Mouse (Mus musculus): ENCODE data around the gene Rora. TPM values are rescaled to one million over a fixed set of nuclear protein-coding genes. Genes with fewer than 3 reads are reported as not detected.
A peak's percentile ranks its signal among the peaks of the same experiment; 100 is the strongest.

The Rora gene
- polyA plus RNA-seq, 1 experiment = 10.7 TPM

DNA sequence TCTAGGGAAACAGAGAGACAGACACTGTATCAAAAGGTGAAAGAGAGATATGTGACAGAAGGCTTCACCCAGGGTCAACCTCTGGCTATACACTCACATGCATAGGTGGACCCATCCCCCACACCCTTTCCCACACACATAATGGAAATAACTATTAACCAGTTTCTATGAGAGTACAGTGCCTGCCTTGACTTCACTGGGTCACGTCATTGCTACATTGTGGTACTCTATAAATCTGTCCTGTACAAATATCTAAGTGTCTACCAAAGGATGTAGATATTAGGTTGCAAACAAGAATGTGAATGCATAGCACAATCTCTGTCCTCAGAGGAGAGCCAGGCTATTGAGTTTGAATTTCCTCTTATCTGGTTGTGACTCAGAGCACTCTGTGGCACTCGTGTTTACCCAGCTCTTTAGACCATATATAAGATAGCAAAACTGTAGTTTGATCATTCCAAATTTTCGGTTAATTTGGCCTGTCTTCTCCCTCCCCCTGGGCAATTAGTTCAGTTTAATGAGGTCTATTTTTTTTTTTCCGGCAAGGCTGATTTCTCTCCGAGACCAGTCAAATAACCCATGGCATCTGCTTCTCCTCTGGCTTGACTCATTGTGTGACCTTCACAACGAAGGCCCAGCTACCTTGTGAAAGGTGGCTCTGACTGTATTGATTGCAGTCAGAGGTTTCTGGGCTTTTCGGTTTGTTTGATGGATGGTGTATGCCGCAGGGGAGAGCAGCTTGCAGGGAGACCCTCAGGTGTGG lies 502.4 kb downstream of the Rora start:
- peaks cover 4% of the 10 kb centered on the region for H3K4me1 ChIP-seq (ENCODE audit: control insufficient read depth, insufficient read depth, insufficient read length, low read length)
- H3K27ac ChIP-seq (replicated peaks; ENCODE audit: low read depth, low read length) = no peak overlapping the region
- H3K4me3 ChIP-seq (ENCODE audit: insufficient read depth, low read depth, low read length) = no peak overlapping the region

DNA sequence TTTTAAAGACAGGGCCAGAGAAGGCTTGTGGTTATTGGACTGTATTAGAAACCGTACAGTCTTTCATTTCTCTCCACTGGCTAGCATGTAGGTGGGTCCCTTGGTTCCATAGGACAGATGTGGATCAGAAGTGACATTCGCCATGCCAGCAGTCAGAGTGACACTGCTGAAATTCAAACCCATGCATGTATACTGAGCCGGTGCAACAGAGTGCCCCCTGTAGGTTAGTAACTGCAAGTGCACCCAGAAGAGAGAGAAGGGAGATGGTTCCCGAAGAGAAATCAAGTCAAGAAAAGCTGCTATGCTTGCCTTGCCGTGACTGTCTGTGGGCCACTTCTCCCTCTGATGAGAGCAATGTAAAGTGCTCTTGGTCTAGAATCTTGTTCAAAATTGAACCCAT lies 507.2 kb downstream of the Rora start:
- Histone ChIP-seq H3K4me1 (ENCODE audit: control insufficient read depth, insufficient read depth, insufficient read length, low read length) (peaks cover 3% of the 10 kb centered on the region), H3K4me3 (ENCODE audit: insufficient read depth, low read depth, low read length) (no peak overlapping the region), H3K27ac (replicated peaks; ENCODE audit: low read depth, low read length) (no peak overlapping the region)

DNA sequence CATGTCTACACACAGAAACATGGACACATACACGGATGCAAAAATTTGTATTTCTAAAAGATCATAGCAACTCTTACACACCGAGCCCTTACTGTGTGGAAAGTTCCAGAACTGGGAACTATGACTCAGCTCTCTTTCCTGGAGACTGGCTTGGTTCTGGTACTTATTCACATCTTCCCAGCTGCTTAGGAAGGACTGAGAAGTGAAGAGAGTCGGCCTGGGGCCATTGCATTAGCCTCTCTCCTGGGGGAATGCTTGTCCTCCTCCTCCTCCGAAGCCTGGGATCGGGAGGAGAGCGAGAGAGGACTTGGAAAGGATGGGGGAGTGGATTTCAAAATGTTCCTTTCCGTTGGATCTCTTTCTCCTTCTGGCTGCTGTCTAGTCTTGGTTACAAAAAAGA lies 511.1 kb downstream of the Rora start:
- H3K27ac ChIP-seq (replicated peaks; ENCODE audit: low read depth, low read length) = peak overlapping the region; percentile 34; the same call in 1 of the 2 replicates
- no peak overlapping the region for H3K4me3 ChIP-seq (ENCODE audit: insufficient read depth, low read depth, low read length)
- peaks cover 4% of the 10 kb centered on the region for H3K4me1 ChIP-seq (ENCODE audit: control insufficient read depth, insufficient read depth, insufficient read length, low read length)

DNA sequence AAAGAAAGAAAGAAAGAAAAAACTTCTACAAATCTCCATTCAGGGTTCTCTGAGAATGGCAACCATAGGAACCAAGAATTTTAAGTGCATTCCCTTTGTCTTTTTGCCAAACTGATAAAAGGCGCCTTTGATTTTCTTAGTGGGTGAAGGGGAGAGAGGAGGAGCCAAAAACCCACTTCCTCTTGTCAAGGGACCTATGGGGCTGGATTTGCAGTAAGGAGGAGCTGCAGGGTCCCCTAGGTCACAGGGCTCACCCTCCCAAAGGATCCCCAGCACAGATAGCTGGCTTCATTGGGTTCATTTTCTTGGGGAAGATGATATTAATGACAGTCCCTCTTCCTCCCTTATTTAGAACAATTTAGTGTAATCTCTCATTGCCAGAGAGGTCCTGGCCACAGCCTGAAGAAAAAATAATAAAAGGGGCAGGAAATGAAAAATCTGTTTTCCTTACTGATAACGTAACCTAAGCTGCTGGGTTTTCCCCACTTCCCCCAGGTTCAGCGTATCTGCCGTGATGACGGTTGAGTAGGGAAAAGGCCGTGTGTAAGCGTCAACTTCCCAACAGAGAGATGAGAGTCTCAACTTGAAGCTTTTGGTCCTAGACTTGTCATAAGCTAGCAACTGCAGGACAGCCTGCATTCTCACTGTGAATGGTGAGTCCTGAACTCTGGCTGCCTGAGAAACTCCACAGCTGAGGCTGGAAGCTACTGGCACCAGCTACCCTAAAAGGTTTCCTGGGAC lies 511.7 kb downstream of the Rora start:
- Histone ChIP-seq H3K4me1 (ENCODE audit: control insufficient read depth, insufficient read depth, insufficient read length, low read length) (peaks cover 4% of the 10 kb centered on the region), H3K27ac (replicated peaks; ENCODE audit: low read depth, low read length) (peak overlapping the region; percentile 48), H3K4me3 (ENCODE audit: insufficient read depth, low read depth, low read length) (no peak overlapping the region)

GRCm38 (mm10) chr9:69174061-69174460 lies 520.5 kb downstream of the Rora start:
- no peaks in the 10 kb centered on the region for H3K4me1 ChIP-seq (ENCODE audit: control insufficient read depth, insufficient read depth, insufficient read length, low read length)
- no peak overlapping the region for H3K27ac ChIP-seq (replicated peaks; ENCODE audit: low read depth, low read length)

DNA sequence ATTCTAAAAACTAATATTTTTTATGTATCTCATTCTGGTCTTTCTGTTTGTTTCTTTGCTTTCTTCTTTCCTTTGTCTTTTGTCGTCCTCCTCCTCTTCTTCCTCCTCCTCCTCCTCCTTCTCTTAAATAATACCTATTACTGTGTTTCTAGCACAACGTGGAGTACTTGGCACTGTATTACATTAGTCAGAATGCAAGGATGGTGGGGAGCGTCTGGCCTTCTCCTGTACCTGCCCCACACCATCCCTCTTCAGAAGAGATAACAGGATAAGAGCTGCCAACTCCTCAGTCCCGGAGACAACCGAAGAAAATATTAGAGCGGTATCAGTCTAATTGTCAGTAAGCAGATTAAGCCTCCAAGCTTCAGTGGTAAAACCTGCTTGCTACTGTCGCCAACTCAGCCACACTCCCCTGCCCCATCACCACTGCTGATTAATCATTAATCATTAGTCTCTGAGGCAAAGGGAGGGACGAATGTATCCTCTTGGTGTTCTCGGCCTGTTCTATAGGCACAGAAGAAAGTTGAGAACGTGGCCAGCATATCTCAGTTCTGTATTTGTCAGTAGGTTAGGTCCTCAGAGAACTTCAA lies 521.0 kb downstream of the Rora start:
- Histone ChIP-seq H3K4me1 (ENCODE audit: control insufficient read depth, insufficient read depth, insufficient read length, low read length) (no peaks in the 10 kb centered on the region), H3K4me3 (ENCODE audit: insufficient read depth, low read depth, low read length) (no peak overlapping the region), H3K27ac (replicated peaks; ENCODE audit: low read depth, low read length) (no peak overlapping the region)

More at GRCm38 (mm10) chr9:69174061-69174460, 520.5 kb downstream of the Rora start:
- no peak overlapping the region for H3K4me3 ChIP-seq (ENCODE audit: insufficient read depth, low read depth, low read length)

DNA sequence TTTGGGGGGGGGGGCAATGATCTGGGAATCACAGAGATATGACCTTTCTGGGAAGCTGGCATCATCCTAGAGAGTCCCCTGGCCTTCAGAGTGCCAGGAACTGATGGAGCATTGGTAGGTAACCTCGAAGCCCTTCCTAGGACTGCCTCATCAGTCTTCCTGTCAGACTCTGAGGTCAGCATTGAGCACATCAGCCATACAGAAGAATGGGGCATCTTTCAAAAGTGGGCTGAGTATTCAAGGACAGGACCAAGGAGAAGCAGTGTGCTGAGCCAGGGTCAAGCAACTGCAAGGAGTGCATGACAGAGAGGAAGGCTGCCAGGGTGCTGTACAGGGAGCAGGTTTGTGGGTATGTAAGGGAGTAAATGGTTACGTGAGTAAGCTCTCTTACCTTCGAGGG lies 523.4 kb downstream of the Rora start:
- H3K4me3 ChIP-seq (ENCODE audit: insufficient read depth, low read depth, low read length) = no peak overlapping the region
- H3K27ac ChIP-seq (replicated peaks; ENCODE audit: low read depth, low read length) = no peak overlapping the region
- peaks cover 4% of the 10 kb centered on the region; the same call in 1 of the 2 replicates for H3K4me1 ChIP-seq (ENCODE audit: control insufficient read depth, insufficient read depth, insufficient read length, low read length)

- Histone ChIP-seq H3K4me3 (ENCODE audit: insufficient read depth, low read depth, low read length) (no peak overlapping the region), H3K27ac (replicated peaks; ENCODE audit: low read depth, low read length) (no peak overlapping the region), H3K4me1 (ENCODE audit: control insufficient read depth, insufficient read depth, insufficient read length, low read length) (peaks cover 7% of the 10 kb centered on the region; the same call in 1 of the 2 replicates)
Measured at GRCm38 (mm10) chr9:69179224-69179623, 525.6 kb downstream of the Rora start.

DNA sequence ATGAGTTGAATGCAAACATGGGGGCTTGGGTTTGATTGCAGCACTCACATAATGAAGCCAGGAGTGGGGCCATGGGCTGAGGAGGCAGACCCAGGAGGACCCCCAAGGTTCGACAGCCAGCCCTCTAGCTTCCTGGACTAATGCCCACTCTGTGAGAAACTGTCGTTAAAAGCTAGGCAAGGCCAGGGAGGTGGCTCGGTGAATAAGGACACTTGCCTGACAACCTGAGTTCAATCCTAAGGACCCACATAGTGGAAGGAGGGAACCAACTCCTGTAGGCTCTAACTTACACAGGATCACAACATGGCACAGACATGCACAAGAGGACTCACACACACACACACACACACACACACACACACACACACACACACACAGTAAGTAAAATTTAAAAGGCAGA lies 527.4 kb downstream of the Rora start:
- no peak overlapping the region for H3K4me3 ChIP-seq (ENCODE audit: insufficient read depth, low read depth, low read length)
- peaks cover 7% of the 10 kb centered on the region; the same call in 1 of the 2 replicates for H3K4me1 ChIP-seq (ENCODE audit: control insufficient read depth, insufficient read depth, insufficient read length, low read length)
- H3K27ac ChIP-seq (replicated peaks; ENCODE audit: low read depth, low read length) = no peak overlapping the region; the same call in 1 of the 2 replicates

DNA sequence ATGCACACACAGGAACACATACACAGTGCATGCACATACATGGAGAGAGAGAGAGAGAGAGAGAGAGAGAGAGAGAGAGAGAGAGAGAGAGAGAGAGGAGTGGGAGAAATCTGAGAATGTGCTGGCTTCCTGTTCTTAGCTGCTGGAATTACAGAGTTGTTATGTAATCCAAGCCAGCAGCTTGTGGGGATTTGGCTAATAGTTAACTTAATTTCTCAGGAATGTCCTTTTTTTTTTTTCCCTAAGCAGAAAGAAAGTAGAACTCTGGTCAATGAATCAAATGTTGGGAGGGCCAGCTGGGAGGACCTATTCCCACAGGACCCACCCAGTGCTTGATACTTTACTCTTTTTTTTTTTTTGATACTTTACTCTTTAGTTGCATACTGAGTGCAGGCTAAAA lies 527.8 kb downstream of the Rora start:
- Histone ChIP-seq H3K27ac (replicated peaks; ENCODE audit: low read depth, low read length) (no peak overlapping the region; the same call in 1 of the 2 replicates), H3K4me3 (ENCODE audit: insufficient read depth, low read depth, low read length) (no peak overlapping the region), H3K4me1 (ENCODE audit: control insufficient read depth, insufficient read depth, insufficient read length, low read length) (peaks cover 7% of the 10 kb centered on the region; the same call in 1 of the 2 replicates)

- no peak overlapping the region for H3K4me3 ChIP-seq (ENCODE audit: insufficient read depth, low read depth, low read length)
- H3K27ac ChIP-seq (replicated peaks; ENCODE audit: low read depth, low read length) = no peak overlapping the region
- H3K4me1 ChIP-seq (ENCODE audit: control insufficient read depth, insufficient read depth, insufficient read length, low read length) = peaks cover 7% of the 10 kb centered on the region; the same call in 1 of the 2 replicates
Measured at GRCm38 (mm10) chr9:69183888-69184287, 530.3 kb downstream of the Rora start.

DNA sequence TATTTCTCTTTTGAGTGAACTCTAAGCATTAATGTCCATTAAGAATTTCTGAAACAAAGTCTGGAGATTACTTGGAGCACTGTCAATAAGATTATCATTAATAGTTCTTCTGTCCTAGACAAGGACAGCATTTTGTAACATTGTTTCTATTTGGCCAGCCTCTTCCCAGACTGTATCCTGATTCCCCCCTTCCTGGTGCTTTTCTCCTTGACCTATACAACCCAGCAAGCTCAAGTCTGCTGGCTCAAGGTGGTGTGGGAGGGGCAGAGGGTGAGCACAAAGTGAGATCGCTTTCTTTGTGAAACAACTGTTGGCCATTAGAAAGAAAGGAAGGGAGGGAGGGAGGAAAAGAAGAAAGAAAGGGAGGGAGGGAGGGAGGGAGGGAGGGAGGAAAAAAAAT lies 537.1 kb downstream of the Rora start:
- Histone ChIP-seq H3K4me3 (ENCODE audit: insufficient read depth, low read depth, low read length) (no peak overlapping the region), H3K27ac (replicated peaks; ENCODE audit: low read depth, low read length) (no peak overlapping the region), H3K4me1 (ENCODE audit: control insufficient read depth, insufficient read depth, insufficient read length, low read length) (peaks cover 7% of the 10 kb centered on the region; the same call in 1 of the 2 replicates)

DNA sequence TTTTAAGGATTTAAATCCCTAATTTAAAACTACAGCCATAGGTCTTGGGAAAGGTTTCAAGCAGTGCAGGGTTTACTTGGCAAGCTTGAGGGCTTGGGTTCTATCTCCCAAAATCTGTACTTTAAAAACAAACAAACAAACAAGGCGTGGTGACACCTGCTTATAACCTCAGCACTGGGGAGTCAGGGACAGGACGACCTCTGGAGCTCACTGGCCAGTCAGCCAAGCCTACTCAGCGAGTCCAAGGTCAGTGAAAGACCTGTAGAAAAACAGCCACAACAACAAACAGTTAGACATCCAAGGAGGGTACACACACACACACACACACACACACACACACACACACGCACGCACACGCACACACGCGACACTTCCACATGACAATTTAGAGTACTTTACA lies 538.9 kb downstream of the Rora start:
- no peak overlapping the region for H3K27ac ChIP-seq (replicated peaks; ENCODE audit: low read depth, low read length)
- no peak overlapping the region for H3K4me3 ChIP-seq (ENCODE audit: insufficient read depth, low read depth, low read length)
- H3K4me1 ChIP-seq (ENCODE audit: control insufficient read depth, insufficient read depth, insufficient read length, low read length) = peaks cover 7% of the 10 kb centered on the region; the same call in 1 of the 2 replicates

- H3K4me1 ChIP-seq (ENCODE audit: control insufficient read depth, insufficient read depth, insufficient read length, low read length) = peaks cover 7% of the 10 kb centered on the region; the same call in 1 of the 2 replicates
- H3K27ac ChIP-seq (replicated peaks; ENCODE audit: low read depth, low read length) = peak overlapping the region; percentile 76
- H3K4me3 ChIP-seq (ENCODE audit: insufficient read depth, low read depth, low read length) = no peak overlapping the region
Measured at GRCm38 (mm10) chr9:69194638-69195605, 541.3 kb downstream of the Rora start.
